Mouse (Mus musculus): ENCODE results near the gene Cfap43. TPM values are rescaled to one million over a fixed set of nuclear protein-coding genes. Genes with fewer than 3 reads are reported as not detected.

The Cfap43 gene
- polyA plus RNA-seq, 1 experiment from 2014 or later, result not detected

GRCm38 (mm10) chr19:47936490-47936889 is 17.4 kb upstream of the Cfap43 start:
- 89% methylated on average over 11 of the region's 11 CpGs for WGBS (ENCODE audit: insufficient replicate concordance)
- Histone ChIP-seq H3K9me3 (replicated peaks; ENCODE audit: control insufficient read depth, low read length) (no peaks in the 10 kb centered on the region), H3K4me1 (ENCODE audit: control insufficient read depth, insufficient read depth, low read length) (peaks cover 5% of the 10 kb centered on the region; the same call in 1 of the 2 replicates), H3K9ac (ENCODE audit: low read depth, low read length) (no peak overlapping the region), H3K27ac (ENCODE audit: low read depth, low read length) (no peak overlapping the region), H3K4me2 (no peak overlapping the region), H3K27me3 (ENCODE audit: control insufficient read depth, insufficient read depth, low read length) (peaks cover 8% of the 10 kb centered on the region; the same call in 1 of the 2 replicates), H3K4me3 (ENCODE audit: low read depth, low read length) (no peak overlapping the region), H3K36me3 (ENCODE audit: control insufficient read depth, insufficient read depth, low read length) (no peaks in the 10 kb centered on the region)
- no peak for ATAC-seq (replicated peaks; ENCODE audit: insufficient number of reproducible peaks, low FRiP score, low TSS enrichment)

GRCm38 (mm10) chr19:47935530-47935929 is 16.4 kb upstream of the Cfap43 start:
- H3K9me3 ChIP-seq (replicated peaks; ENCODE audit: control insufficient read depth, low read length), result no peaks in the 10 kb centered on the region
- H3K27me3 ChIP-seq (ENCODE audit: control insufficient read depth, insufficient read depth, low read length), result peaks cover 8% of the 10 kb centered on the region; the same call in 1 of the 2 replicates
- no peak overlapping the region for H3K27ac ChIP-seq (ENCODE audit: low read depth, low read length)
- H3K4me2 ChIP-seq, result no peak overlapping the region
- H3K36me3 ChIP-seq (ENCODE audit: control insufficient read depth, insufficient read depth, low read length), result no peaks in the 10 kb centered on the region
- WGBS (ENCODE audit: insufficient replicate concordance), result 80% methylated on average over 6 of the region's 6 CpGs
- no peak overlapping the region for H3K9ac ChIP-seq (ENCODE audit: low read depth, low read length)
- no peak for ATAC-seq (replicated peaks; ENCODE audit: insufficient number of reproducible peaks, low FRiP score, low TSS enrichment)
- H3K4me1 ChIP-seq (ENCODE audit: control insufficient read depth, insufficient read depth, low read length), result peaks cover 5% of the 10 kb centered on the region; the same call in 1 of the 2 replicates
- no peak overlapping the region for H3K4me3 ChIP-seq (ENCODE audit: low read depth, low read length)

- Histone ChIP-seq H3K9me3 (replicated peaks; ENCODE audit: control insufficient read depth, low read length) (no peaks in the 10 kb centered on the region), H3K36me3 (ENCODE audit: control insufficient read depth, insufficient read depth, low read length) (no peaks in the 10 kb centered on the region), H3K4me3 (ENCODE audit: low read depth, low read length) (no peak overlapping the region), H3K9ac (ENCODE audit: low read depth, low read length) (no peak overlapping the region), H3K4me1 (ENCODE audit: control insufficient read depth, insufficient read depth, low read length) (peaks cover 5% of the 10 kb centered on the region; the same call in 1 of the 2 replicates), H3K27ac (ENCODE audit: low read depth, low read length) (no peak overlapping the region), H3K27me3 (ENCODE audit: control insufficient read depth, insufficient read depth, low read length) (peaks cover 5% of the 10 kb centered on the region; the same call in 1 of the 2 replicates), H3K4me2 (no peak overlapping the region)
- no peak for ATAC-seq (replicated peaks; ENCODE audit: insufficient number of reproducible peaks, low FRiP score, low TSS enrichment)
- 64% methylated on average over 16 of the region's 16 CpGs for WGBS (ENCODE audit: insufficient replicate concordance)
Observed at GRCm38 (mm10) chr19:47934636-47935238, 15.7 kb upstream of the Cfap43 start.

GRCm38 (mm10) chr19:47934146-47934545 is 15.1 kb upstream of the Cfap43 start:
- no peak for ATAC-seq (replicated peaks; ENCODE audit: insufficient number of reproducible peaks, low FRiP score, low TSS enrichment)
- H3K27me3 ChIP-seq (ENCODE audit: control insufficient read depth, insufficient read depth, low read length), result peaks cover 5% of the 10 kb centered on the region; the same call in 1 of the 2 replicates
- no peak overlapping the region for H3K27ac ChIP-seq (ENCODE audit: low read depth, low read length)

GRCm38 (mm10) chr19:47931982-47932638 is 13.0 kb upstream of the Cfap43 start:
- no peak overlapping the region for H3K27ac ChIP-seq (ENCODE audit: low read depth, low read length)
- ATAC-seq (replicated peaks; ENCODE audit: insufficient number of reproducible peaks, low FRiP score, low TSS enrichment), result no peak
- H3K4me2 ChIP-seq, result no peak overlapping the region
- no peaks in the 10 kb centered on the region for H3K27me3 ChIP-seq (ENCODE audit: control insufficient read depth, insufficient read depth, low read length)
- no peak overlapping the region for H3K9ac ChIP-seq (ENCODE audit: low read depth, low read length)
- no peaks in the 10 kb centered on the region for H3K4me1 ChIP-seq (ENCODE audit: control insufficient read depth, insufficient read depth, low read length)
- no peak overlapping the region for H3K4me3 ChIP-seq (ENCODE audit: low read depth, low read length)
- WGBS (ENCODE audit: insufficient replicate concordance), result 41% methylated on average over 7 of the region's 7 CpGs
- no peaks in the 10 kb centered on the region for H3K36me3 ChIP-seq (ENCODE audit: control insufficient read depth, insufficient read depth, low read length)
- no peaks in the 10 kb centered on the region for H3K9me3 ChIP-seq (replicated peaks; ENCODE audit: control insufficient read depth, low read length)

More at GRCm38 (mm10) chr19:47934146-47934545, 15.1 kb upstream of the Cfap43 start:
- Histone ChIP-seq H3K36me3 (ENCODE audit: control insufficient read depth, insufficient read depth, low read length) (no peaks in the 10 kb centered on the region), H3K4me2 (no peak overlapping the region), H3K9me3 (replicated peaks; ENCODE audit: control insufficient read depth, low read length) (no peaks in the 10 kb centered on the region), H3K9ac (ENCODE audit: low read depth, low read length) (no peak overlapping the region), H3K4me1 (ENCODE audit: control insufficient read depth, insufficient read depth, low read length) (peaks cover 5% of the 10 kb centered on the region; the same call in 1 of the 2 replicates), H3K4me3 (ENCODE audit: low read depth, low read length) (no peak overlapping the region)
- WGBS (ENCODE audit: insufficient replicate concordance), result 84% methylated on average over 8 of the region's 8 CpGs

- no peak for ATAC-seq (replicated peaks; ENCODE audit: insufficient number of reproducible peaks, low FRiP score, low TSS enrichment)
- H3K27me3 ChIP-seq (ENCODE audit: control insufficient read depth, insufficient read depth, low read length), result no peaks in the 10 kb centered on the region
- no peaks in the 10 kb centered on the region for H3K4me1 ChIP-seq (ENCODE audit: control insufficient read depth, insufficient read depth, low read length)
- no peaks in the 10 kb centered on the region for H3K9me3 ChIP-seq (replicated peaks; ENCODE audit: control insufficient read depth, low read length)
- H3K27ac ChIP-seq (ENCODE audit: low read depth, low read length), result no peak overlapping the region
- 70% methylated on average over 4 of the region's 4 CpGs for WGBS (ENCODE audit: insufficient replicate concordance)
- H3K4me2 ChIP-seq, result no peak overlapping the region
- no peaks in the 10 kb centered on the region for H3K36me3 ChIP-seq (ENCODE audit: control insufficient read depth, insufficient read depth, low read length)
- no peak overlapping the region for H3K9ac ChIP-seq (ENCODE audit: low read depth, low read length)
- no peak overlapping the region for H3K4me3 ChIP-seq (ENCODE audit: low read depth, low read length)
Observed at GRCm38 (mm10) chr19:47929043-47929442, 10.0 kb upstream of the Cfap43 start.

GRCm38 (mm10) chr19:47927032-47927431 is 7.9 kb upstream of the Cfap43 start:
- Histone ChIP-seq H3K36me3 (ENCODE audit: control insufficient read depth, insufficient read depth, low read length) (no peaks in the 10 kb centered on the region), H3K27me3 (ENCODE audit: control insufficient read depth, insufficient read depth, low read length) (no peaks in the 10 kb centered on the region), H3K4me2 (no peak overlapping the region), H3K4me1 (ENCODE audit: control insufficient read depth, insufficient read depth, low read length) (no peaks in the 10 kb centered on the region), H3K9ac (ENCODE audit: low read depth, low read length) (no peak overlapping the region), H3K4me3 (ENCODE audit: low read depth, low read length) (no peak overlapping the region), H3K9me3 (replicated peaks; ENCODE audit: control insufficient read depth, low read length) (no peaks in the 10 kb centered on the region), H3K27ac (ENCODE audit: low read depth, low read length) (no peak overlapping the region)
- ATAC-seq (replicated peaks; ENCODE audit: insufficient number of reproducible peaks, low FRiP score, low TSS enrichment), result no peak
- WGBS (ENCODE audit: insufficient replicate concordance), result 68% methylated on average over 2 of the region's 2 CpGs

- Histone ChIP-seq H3K36me3 (ENCODE audit: control insufficient read depth, insufficient read depth, low read length) (no peaks in the 10 kb centered on the region), H3K9me3 (replicated peaks; ENCODE audit: control insufficient read depth, low read length) (no peaks in the 10 kb centered on the region), H3K4me3 (ENCODE audit: low read depth, low read length) (no peak overlapping the region), H3K4me1 (ENCODE audit: control insufficient read depth, insufficient read depth, low read length) (no peaks in the 10 kb centered on the region), H3K9ac (ENCODE audit: low read depth, low read length) (no peak overlapping the region), H3K4me2 (no peak overlapping the region), H3K27me3 (ENCODE audit: control insufficient read depth, insufficient read depth, low read length) (no peaks in the 10 kb centered on the region), H3K27ac (ENCODE audit: low read depth, low read length) (no peak overlapping the region)
- WGBS (ENCODE audit: insufficient replicate concordance), result 73% methylated on average over 7 of the region's 7 CpGs
- ATAC-seq (replicated peaks; ENCODE audit: insufficient number of reproducible peaks, low FRiP score, low TSS enrichment), result no peak
Observed at GRCm38 (mm10) chr19:47925819-47926218, 6.7 kb upstream of the Cfap43 start.
